Mouse (Mus musculus) G1E (cell line): ENCODE results near the gene Plscr5. TPM values are rescaled to one million over a fixed set of nuclear protein-coding genes. Genes with fewer than 3 reads are reported as not detected.

Experiments used
- ATAC-seq: 2 replicates; pipeline ENCODE4 v1.8.0; 2016; ENCODE audit warnings: mild to moderate bottlenecking; ENCODE audit not compliant: insufficient number of reproducible peaks, poor library complexity, low FRiP score, severe bottlenecking; ENCODE audit errors: extremely low read depth
- DNase-seq: peaks from one replicate; pipeline ENCODE4 v3.0.0; 2012; ENCODE audit warnings: low spot score
- H3K27me3 ChIP-seq: 2 replicates; pipeline ENCODE4 v1.6.1; 2012; ENCODE audit warnings: mild to moderate bottlenecking, low read length, inconsistent platforms; ENCODE audit not compliant: insufficient read depth
- H3K36me3 ChIP-seq: replicated peaks from 2 replicates; pipeline ENCODE3; 2012; ENCODE audit warnings: mild to moderate bottlenecking, inconsistent platforms
- H3K4me1 ChIP-seq: 2 replicates; pipeline ENCODE4 v1.6.1; 2012; ENCODE audit warnings: low read depth, low read length, inconsistent platforms, mixed read lengths; ENCODE audit not compliant: insufficient read depth
- H3K4me3 ChIP-seq: 2 replicates; pipeline ENCODE4 v1.5.1; 2012; ENCODE audit warnings: low read depth, mild to moderate bottlenecking, inconsistent platforms, low read length, moderate library complexity, mixed read lengths
- H3K9me3 ChIP-seq: replicated peaks from 2 replicates; pipeline ENCODE4 v1.6.1; 2012; ENCODE audit warnings: inconsistent platforms
- CTCF ChIP-seq: IDR thresholded peaks from 2 replicates; pipeline ENCODE4 v1.5.1; 2012; ENCODE audit warnings: low read depth, low read length, inconsistent platforms, mixed read lengths
- GATA1 ChIP-seq: IDR thresholded peaks from 2 replicates; pipeline ENCODE4 v1.6.1; 2012; ENCODE audit warnings: borderline replicate concordance, low read length, inconsistent platforms, mixed read lengths
- GATA2 ChIP-seq: IDR thresholded peaks from 2 replicates; pipeline ENCODE4 v1.6.1; 2012; ENCODE audit warnings: low read depth, low read length, inconsistent platforms, borderline replicate concordance
- POLR2AphosphoS5 ChIP-seq: IDR thresholded peaks from 2 replicates; pipeline ENCODE4 v1.6.1; 2012; ENCODE audit warnings: low read depth, low read length, inconsistent platforms; ENCODE audit not compliant: insufficient replicate concordance
- TAL1 ChIP-seq: conservative IDR thresholded peaks from 2 replicates; pipeline ENCODE4 v1.6.1; 2012; ENCODE audit warnings: low read depth, low read length, inconsistent platforms, mixed read lengths
- polyA plus RNA-seq: library from polyadenylated mRNA; stranded (reverse); fragments of >175 nt; gene quantifications from 2 replicates; pipeline ENCODE4 v1.2.3, GENCODE M21; 2012
- total RNA-seq, 2 experiments: library from RNA; stranded (forward) in 1 of 2; stranded (reverse) in 1 of 2; fragments of 200-1000 nt in 1 of 2; fragments of >200 nt in 1 of 2; fragmentation: Nextera tagmentation in 1 of 2; gene quantifications; 2 replicates each; pipeline ENCODE4 v1.2.3; 2014 to 2017

The Plscr5 gene
- total and polyA plus RNA-seq, 3 experiments: not detected

GRCm38 (mm10) chr9:92224598-92225231, 32.0 kb downstream of the Plscr5 start:
- Histone ChIP-seq H3K4me3 (no peak overlapping the region), H3K4me1 (peaks cover 37% of the 10 kb centered on the region), H3K36me3 (no peaks in the 10 kb centered on the region), H3K9me3 (no peaks in the 10 kb centered on the region), H3K27me3 (no peaks in the 10 kb centered on the region)
- TF ChIP-seq GATA2: no peak
- no peak for TF ChIP-seq GATA1
- TF ChIP-seq TAL1: no peak
- TF ChIP-seq POLR2AphosphoS5: no peak
- no peak for TF ChIP-seq CTCF
- DNase-seq (no peak), ATAC-seq (no peak)

GRCm38 (mm10) chr9:92226127-92226655, 33.5 kb downstream of the Plscr5 start:
- Histone ChIP-seq H3K36me3 (no peaks in the 10 kb centered on the region), H3K27me3 (no peaks in the 10 kb centered on the region), H3K9me3 (no peaks in the 10 kb centered on the region), H3K4me1 (peaks cover 30% of the 10 kb centered on the region), H3K4me3 (no peak overlapping the region)
- no peak; the same call in 1 of the 2 replicates for ATAC-seq
- no peak for TF ChIP-seq GATA2
- no peak for TF ChIP-seq POLR2AphosphoS5
- no peak for TF ChIP-seq TAL1
- TF ChIP-seq CTCF: no peak
- TF ChIP-seq GATA1: no peak
- no peak for DNase-seq

- no peaks in the 10 kb centered on the region for H3K9me3 ChIP-seq
- H3K4me1 ChIP-seq: peaks cover 25% of the 10 kb centered on the region
- H3K36me3 ChIP-seq: no peaks in the 10 kb centered on the region
- H3K4me3 ChIP-seq: no peak overlapping the region
- H3K27me3 ChIP-seq: no peaks in the 10 kb centered on the region
- TF ChIP-seq CTCF: no peak
- no peak for TF ChIP-seq GATA2
- no peak for TF ChIP-seq GATA1
- TF ChIP-seq POLR2AphosphoS5: no peak
- TF ChIP-seq TAL1: no peak
- DNase-seq (no peak), ATAC-seq (no peak)
Observed at GRCm38 (mm10) chr9:92226795-92227194, 34.1 kb downstream of the Plscr5 start.

GRCm38 (mm10) chr9:92228867-92229832, 36.4 kb downstream of the Plscr5 start:
- no peak overlapping the region for H3K4me3 ChIP-seq
- no peaks in the 10 kb centered on the region for H3K36me3 ChIP-seq
- DNase-seq: no peak
- TF ChIP-seq POLR2AphosphoS5 (no peak), TAL1 (no peak), CTCF (no peak), GATA1 (no peak), GATA2 (no peak)
- H3K4me1 ChIP-seq: peaks cover 29% of the 10 kb centered on the region
- ATAC-seq: no peak
- no peaks in the 10 kb centered on the region for H3K9me3 ChIP-seq
- no peaks in the 10 kb centered on the region for H3K27me3 ChIP-seq

- Histone ChIP-seq H3K4me1 (peaks cover 29% of the 10 kb centered on the region), H3K9me3 (no peaks in the 10 kb centered on the region), H3K27me3 (no peaks in the 10 kb centered on the region), H3K36me3 (no peaks in the 10 kb centered on the region), H3K4me3 (no peak overlapping the region)
- TF ChIP-seq GATA2: no peak
- TF ChIP-seq POLR2AphosphoS5: no peak
- TF ChIP-seq CTCF: no peak
- TF ChIP-seq TAL1: no peak
- no peak for TF ChIP-seq GATA1
- no peak for ATAC-seq
- DNase-seq: no peak
Observed at GRCm38 (mm10) chr9:92229833-92230205, 37.1 kb downstream of the Plscr5 start.

- ATAC-seq: no peak
- no peaks in the 10 kb centered on the region for H3K36me3 ChIP-seq
- DNase-seq: no peak
- H3K4me3 ChIP-seq: no peak overlapping the region
- no peaks in the 10 kb centered on the region for H3K27me3 ChIP-seq
- H3K4me1 ChIP-seq: peaks cover 11% of the 10 kb centered on the region
- no peaks in the 10 kb centered on the region for H3K9me3 ChIP-seq
- TF ChIP-seq GATA1: no peak
- TF ChIP-seq POLR2AphosphoS5: no peak
- no peak for TF ChIP-seq CTCF
- TF ChIP-seq GATA2: no peak
- TF ChIP-seq TAL1: no peak
Observed at GRCm38 (mm10) chr9:92234901-92235458, 42.2 kb downstream of the Plscr5 start.
